Comparison of ENCODE assay signal across 8 mouse cellular contexts in the genomic region with DNA sequence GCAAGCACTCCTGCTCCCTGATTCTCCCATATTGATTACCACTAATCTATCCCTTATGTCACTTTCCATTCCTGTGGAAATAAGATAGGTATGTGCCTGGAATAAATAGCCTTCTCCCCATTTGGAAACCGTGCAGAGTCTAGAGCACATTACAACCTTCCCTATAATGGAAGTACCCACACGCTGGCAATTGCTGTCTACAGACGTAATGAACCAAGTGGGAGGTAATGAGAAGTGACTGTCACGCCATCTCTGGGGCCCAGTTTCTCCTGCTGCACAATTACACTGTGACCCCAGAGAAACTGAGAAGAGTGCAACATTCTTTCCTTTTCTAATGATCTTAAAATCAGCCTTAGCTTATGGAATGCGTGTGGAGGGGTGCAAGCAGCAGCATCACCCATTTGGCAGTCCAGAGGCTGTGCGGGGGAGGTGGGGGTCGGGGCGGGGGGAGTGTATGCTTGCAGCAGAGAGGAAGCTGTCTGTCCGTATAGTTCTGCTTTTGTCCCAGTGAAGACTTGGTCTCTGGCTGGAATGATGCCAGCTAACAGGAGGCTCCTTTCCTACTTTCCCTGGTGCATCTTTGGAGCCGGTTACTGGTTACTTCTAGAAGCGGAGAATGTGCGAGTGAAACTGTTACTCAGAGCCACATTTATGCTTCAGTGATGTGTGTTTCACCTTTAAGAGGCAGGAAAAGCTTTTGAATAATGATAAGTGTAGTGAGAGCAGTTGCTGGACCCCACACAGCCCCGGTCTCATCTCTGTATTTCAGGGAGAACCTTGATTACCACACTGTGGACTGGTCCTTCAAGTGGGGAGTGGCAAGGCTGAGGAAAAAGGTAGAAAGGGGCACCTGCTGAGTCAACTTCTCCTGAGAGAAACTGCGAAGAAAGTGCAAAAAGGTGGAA.
DNase-seq lines count a peak whose midpoint lies in the region; ATAC-seq lines count a peak whose summit lies in the region.

No protein-coding gene starts in this region.

- intact Hi-C loops in heart, postnatal 36 days (cut with DNase I) = no loop called here

- H3K4me1 ChIP-seq in heart, embryonic 13.5 days = peaks cover 40% of the 10 kb centered on the region
- H3K4me1 ChIP-seq in midbrain, embryonic 12.5 days = peaks cover 16% of the 10 kb centered on the region

- H3K36me3 ChIP-seq in heart, embryonic 13.5 days = no peaks in the 10 kb centered on the region
- no peaks in the 10 kb centered on the region for H3K36me3 ChIP-seq in midbrain, embryonic 12.5 days

- peak overlapping the region; percentile 29 for H3K27ac ChIP-seq in heart, embryonic 13.5 days (replicated peaks)
- peak overlapping the region; percentile 39; the same call in 1 of the 2 replicates for H3K27ac ChIP-seq in midbrain, embryonic 12.5 days (replicated peaks)

- no peaks in the 10 kb centered on the region for H3K27me3 ChIP-seq in heart, embryonic 13.5 days (replicated peaks)
- no peaks in the 10 kb centered on the region for H3K27me3 ChIP-seq in midbrain, embryonic 12.5 days

- H3K4me2 ChIP-seq in heart, embryonic 13.5 days = peak overlapping the region; percentile 47
- peak overlapping the region; percentile 22 for H3K4me2 ChIP-seq in midbrain, embryonic 12.5 days (replicated peaks)

- H3K9ac ChIP-seq in heart, embryonic 13.5 days = 0 out of 2 replicates have a peak overlapping the region, but pooled peaks have one; percentile 14
- H3K9ac ChIP-seq in midbrain, embryonic 12.5 days (replicated peaks) = no peak overlapping the region

- H3K9me3 ChIP-seq in heart, embryonic 13.5 days = no peaks in the 10 kb centered on the region
- no peaks in the 10 kb centered on the region for H3K9me3 ChIP-seq in midbrain, embryonic 12.5 days

- no peak for ATAC-seq in heart, embryonic 13.5 days (ENCODE audit: extremely low read depth, insufficient number of reproducible peaks, low FRiP score, low TSS enrichment)
- ATAC-seq in hematopoietic stem cell, adult 5-6 weeks (replicated peaks in 1 of 2; ENCODE audit: insufficient read depth in 1 of 2, low FRiP score in 2 of 2, low TSS enrichment in 1 of 2, low read depth in 1 of 2, poor library complexity in 2 of 2, severe bottlenecking in 2 of 2) = peak; percentile 54 to 63
- peak; percentile 50 for ATAC-seq in midbrain, embryonic 12.5 days (ENCODE audit: low FRiP score, low read depth)

- no peak overlapping the region for H3K4me3 ChIP-seq in heart, embryonic 13.5 days
- H3K4me3 ChIP-seq in midbrain, embryonic 12.5 days = no peak overlapping the region

- WGBS in heart, embryonic 13.5 days = 43% methylated on average over 14 of the region's 14 CpGs
- WGBS in midbrain, embryonic 12.5 days = 37% methylated on average over 14 of the region's 14 CpGs

- no peak for DNase-seq in heart, postnatal 36 days
- DNase-seq in Muller cell, postnatal 12 days (ENCODE audit: inconsistent ontology term) = peak; percentile 60
- DNase-seq in left cerebral cortex, adult 11 months (ENCODE audit: low spot score) = no peak
- no peak for DNase-seq in spleen, adult 12 weeks (ENCODE audit: low spot score)
- DNase-seq in testis, postnatal 14 days (ENCODE audit: low spot score) = no peak
